Mouse (Mus musculus): ENCODE measurements around the gene Slc22a23. TPM values are rescaled to one million over a fixed set of nuclear protein-coding genes. Genes with fewer than 3 reads are reported as not detected.

The Slc22a23 gene
- total RNA-seq, 2 experiments from 2014 or later, result 66.2 to 70.6 TPM

DNA sequence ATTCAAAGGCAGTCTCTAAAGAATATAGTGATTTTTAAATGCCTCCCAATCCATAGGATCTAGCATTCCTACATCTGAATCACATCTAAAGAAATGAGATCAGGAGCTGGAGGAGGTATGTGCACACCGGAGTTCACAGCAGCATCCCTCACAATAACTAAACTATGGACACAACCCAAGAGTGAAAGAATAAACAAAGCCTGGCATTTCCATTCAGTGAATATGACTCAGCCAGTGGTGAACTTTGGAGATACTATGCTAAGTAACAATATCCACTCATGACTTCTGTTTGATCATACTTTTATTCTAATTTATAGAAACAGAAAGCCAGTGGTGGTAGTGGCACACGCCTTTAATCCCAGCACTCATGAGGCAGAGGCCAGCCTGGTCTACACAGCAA is 67.4 kb downstream of the Slc22a23 start:
- no peak for DNase-seq (ENCODE audit: low spot score in 2 of 2)
- intact Hi-C loops (cut with DNase I), result no loop called here

DNA sequence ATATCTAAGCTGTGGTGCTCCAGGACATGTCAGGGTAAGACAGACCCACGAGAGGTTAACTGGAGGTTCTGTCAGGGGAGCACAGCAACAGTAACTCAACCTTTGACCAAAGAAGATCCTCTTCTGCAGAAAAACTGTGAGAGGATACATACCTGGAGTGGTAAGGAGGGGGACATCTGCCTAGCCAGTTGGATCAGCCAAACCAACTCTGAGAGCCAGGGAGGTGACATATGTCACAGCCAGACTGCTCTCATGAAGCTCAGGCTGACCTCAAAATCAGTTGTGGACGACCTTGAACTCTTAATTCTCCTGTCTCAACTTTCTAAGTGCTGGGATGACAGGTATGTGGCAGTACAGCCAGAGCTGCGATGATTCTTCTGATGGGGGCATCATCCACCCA is 68.0 kb downstream of the Slc22a23 start:
- no peak for DNase-seq (ENCODE audit: low spot score in 2 of 2)
- intact Hi-C loops (cut with DNase I), result no loop called here

DNA sequence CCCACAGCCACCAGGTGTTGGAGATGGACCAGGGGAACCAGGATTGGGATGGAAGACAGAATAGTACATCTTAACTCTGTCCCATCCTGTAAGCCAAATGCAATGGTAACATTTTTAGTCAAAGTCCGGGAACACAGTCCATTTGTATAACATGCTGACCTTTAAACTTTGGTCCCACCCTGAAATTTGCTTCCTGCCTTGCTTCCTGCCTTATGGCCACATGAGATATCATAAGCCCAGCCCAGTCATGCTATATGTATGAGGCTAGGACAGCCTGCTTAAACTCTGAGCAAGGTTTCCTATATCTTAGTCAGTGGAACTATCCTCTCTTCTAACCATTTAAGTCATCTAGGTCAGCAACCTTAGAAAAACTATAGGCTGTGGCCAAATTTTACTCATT is 70.1 kb downstream of the Slc22a23 start:
- no peak for DNase-seq (ENCODE audit: low spot score in 2 of 2)
- intact Hi-C loops (cut with DNase I), result no loop called here

DNA sequence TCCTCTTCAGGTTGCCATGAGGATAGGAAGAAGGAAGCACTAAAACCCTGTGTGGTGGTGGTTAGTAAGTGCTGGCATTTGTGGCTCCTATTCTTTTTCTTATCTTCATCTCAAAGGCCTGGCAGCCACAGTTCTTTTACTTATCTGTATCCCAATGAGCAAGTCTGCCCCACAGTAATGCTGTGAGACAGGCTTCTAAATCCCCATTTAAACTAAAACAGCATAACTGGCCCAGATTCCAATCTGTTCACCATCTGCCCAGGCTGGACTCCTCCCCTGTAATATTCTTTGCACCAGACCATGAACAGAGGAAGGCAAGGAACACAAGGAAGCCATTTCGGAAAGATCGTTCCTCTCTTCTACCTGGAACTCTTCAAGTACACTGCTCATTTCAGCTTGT is 70.6 kb downstream of the Slc22a23 start:
- intact Hi-C loops (cut with DNase I), result no loop called here
- peak in 1 of 2 experiments; percentile 50 for DNase-seq (ENCODE audit: low spot score in 2 of 2)

DNA sequence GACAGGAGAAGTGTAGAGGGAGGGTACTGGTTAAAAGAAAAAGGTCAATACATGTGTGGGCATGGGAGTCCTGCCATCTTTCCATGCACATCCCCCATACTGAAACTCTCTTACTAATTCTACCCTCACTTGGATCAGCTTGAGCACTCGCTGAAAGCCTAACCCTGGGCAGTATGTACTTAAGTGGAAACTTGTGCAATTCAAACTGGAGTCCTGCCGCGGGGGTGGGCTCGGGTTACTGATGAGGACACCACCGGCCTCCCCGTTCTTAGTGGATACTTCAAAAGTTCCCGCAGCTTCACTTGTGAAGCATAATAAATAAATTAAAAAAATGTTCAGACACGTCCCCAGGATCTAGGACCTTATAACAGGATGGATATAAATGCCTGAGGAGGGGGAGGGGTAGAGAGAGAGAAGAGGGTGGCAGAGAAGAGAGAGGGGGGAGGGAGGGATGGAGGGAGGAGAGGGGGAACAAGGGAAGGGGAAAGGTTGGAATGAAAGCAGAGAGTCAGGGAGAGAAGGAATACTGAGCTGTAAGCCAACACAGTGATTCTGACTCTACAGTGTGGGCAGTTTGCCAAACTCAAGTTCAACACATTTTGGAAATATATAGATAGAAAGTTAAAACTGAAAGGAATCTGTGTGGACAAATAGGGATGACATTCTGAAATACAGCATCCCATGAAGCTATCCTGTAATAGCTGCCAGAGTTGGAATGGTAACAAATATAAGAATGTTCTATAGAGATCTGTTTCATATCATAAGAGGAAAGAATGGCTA is 72.5 kb downstream of the Slc22a23 start:
- DNase-seq (ENCODE audit: low spot score in 2 of 2), result peak in 1 of 2 experiments; percentile 49
- intact Hi-C loops (cut with DNase I), result no loop called here

DNA sequence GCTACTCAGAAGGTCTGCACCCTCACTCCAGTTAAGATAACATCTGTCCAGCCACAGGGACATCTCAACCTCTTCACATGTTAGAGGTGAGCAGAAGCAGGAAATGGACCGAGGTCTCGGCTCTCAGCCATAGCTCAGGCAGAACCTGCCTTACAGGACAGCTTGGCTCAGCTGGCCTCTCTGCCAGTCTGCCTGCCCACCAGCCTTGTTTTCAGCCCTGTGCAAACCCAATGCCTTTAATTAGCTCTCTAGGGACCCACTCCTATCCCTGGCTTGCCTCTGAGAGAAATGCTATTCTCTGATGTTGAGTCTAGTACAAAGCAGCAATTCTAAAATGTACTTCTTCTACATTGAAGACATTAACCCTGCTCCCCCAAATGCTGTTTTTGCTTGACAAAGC is 73.3 kb downstream of the Slc22a23 start:
- intact Hi-C loops (cut with DNase I), result no loop called here
- DNase-seq (ENCODE audit: low spot score in 2 of 2), result no peak

DNA sequence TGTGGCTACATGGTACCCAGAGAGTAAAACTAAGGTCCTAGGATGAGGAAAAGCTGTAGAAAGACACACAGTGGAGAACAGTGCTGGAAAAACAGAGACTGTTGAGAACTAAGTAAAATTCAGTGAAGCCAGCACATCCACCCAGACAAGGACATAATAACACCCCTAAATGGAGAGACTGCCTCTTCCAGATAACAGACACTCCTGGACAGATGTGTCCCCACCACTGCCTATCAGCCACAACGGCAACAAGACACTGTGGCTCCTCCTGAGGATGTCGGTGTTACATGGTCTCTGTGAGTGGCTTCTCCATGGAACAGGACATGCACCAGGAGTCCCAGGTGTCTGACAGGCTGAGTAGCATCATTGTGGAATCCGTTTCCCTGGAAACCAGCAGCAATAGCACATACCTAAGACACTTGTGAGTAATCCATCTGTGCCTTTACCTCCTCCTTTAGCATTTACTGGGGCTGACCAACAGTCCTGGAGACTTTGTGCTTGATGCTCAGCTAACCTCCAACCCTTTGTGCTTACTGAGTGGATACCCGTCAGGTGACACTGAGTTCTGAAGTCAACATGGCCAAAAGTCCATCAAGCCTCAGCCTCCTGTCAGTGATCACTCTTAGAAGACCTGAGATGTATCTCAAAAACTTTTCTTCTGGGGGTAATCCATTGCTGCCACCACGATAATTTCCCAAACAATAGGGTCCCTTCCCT is 73.9 kb downstream of the Slc22a23 start:
- intact Hi-C loops (cut with DNase I), result no loop called here
- DNase-seq (ENCODE audit: low spot score in 2 of 2), result no peak

DNA sequence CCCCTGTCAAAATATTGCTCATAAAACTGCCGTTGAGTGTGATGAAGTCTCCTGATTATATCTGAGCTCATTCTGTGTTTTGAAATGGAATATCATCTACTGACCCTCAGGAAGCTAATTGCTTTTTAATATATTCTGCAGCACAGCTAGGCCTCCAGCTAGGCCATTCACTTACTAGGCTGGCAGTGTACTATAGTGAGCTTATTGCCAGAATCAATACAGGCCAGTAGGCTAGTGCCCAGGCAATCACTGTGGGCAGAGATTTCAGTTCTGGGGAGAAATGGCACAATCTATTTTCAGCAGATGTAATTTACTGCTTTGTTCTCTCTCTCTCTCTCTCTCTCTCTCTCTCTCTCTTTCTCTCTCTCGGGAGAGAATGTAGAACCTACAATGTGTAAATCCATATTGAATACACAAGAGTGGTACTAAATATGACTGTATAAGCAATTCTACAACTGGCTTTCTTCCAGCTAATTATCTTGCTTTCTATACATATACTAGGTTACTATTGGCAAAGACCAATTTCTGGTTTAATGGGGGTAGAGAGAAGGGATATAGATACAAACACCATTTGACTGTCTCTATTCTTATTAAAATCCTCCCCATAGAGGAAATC is 75.5 kb downstream of the Slc22a23 start:
- no peak for DNase-seq (ENCODE audit: low spot score in 2 of 2)
- intact Hi-C loops (cut with DNase I), result no loop called here

DNA sequence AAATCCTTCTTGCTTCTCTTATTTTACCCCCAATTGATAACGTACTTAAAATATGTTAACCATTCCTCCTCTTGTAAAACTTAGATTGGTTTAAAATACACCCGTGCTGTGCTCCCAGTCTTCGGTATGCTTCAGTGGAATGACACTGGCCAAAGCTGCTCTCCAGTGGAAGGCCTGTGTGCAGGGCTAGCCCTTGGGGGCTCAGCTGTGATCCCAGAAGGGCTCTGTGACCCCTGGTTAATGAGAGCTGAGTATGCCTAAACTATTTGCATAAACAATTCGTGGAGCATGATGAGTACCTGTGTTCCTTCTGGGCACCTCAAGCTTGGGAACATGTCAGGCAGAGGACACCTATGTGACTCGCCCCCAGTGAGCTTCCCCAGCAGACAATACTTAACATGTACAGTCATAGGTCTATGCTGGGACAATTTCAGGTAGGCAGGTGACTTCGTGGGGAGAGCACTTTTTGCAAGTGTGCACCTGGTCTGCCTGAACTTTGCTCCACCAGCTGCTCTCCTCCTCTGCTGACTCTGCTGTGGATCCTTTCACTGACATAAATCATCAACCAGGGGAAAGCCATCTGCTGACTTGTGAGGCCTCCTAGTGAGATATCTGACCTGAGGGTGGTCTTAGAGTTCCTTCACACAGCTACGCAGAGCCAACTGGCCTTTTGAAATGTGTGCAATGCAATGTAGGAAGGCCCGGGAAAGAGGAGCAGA is 77.9 kb downstream of the Slc22a23 start:
- intact Hi-C loops (cut with DNase I), result no loop called here
- no peak for DNase-seq (ENCODE audit: low spot score in 2 of 2)

DNA sequence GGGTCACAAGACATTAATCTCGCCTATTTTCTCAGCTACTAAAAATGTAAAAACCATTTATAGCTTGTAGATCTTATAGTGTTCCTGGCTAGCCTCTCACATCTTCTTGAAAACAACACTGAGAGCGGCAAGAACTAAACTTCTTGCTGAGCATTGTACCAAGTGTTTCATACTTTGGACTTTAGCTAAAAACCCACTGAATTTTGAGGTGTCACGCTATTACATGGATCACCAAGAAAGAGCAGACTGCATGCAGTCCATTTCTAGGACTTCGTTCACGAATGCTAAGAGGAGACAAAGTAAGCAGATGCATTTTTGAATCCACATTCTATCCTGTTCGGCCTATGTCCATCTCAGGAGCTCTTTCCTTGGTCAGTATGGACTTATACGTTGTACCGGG is 78.9 kb downstream of the Slc22a23 start:
- DNase-seq (ENCODE audit: low spot score in 2 of 2), result no peak
- intact Hi-C loops (cut with DNase I), result no loop called here

DNA sequence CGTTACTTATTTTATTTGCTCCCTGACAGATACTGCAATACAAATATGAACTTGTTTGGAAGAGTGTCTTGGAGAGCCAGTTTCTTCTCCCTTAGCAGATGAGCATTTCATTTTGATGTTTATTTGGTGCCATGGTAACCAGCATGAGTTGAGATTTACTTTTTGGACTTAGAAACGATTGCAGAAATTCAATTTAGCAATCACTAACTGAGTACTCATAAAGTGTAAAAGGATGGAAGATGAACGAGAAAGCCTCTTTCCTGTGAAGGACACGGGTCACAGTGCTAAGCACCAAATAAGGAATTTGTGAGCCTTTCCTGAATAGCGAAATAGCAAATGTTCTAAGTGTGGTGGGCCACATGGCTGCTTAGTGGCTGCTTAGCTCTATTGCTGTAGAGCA is 79.4 kb downstream of the Slc22a23 start:
- intact Hi-C loops (cut with DNase I), result no loop called here
- no peak for DNase-seq (ENCODE audit: low spot score in 2 of 2)

DNA sequence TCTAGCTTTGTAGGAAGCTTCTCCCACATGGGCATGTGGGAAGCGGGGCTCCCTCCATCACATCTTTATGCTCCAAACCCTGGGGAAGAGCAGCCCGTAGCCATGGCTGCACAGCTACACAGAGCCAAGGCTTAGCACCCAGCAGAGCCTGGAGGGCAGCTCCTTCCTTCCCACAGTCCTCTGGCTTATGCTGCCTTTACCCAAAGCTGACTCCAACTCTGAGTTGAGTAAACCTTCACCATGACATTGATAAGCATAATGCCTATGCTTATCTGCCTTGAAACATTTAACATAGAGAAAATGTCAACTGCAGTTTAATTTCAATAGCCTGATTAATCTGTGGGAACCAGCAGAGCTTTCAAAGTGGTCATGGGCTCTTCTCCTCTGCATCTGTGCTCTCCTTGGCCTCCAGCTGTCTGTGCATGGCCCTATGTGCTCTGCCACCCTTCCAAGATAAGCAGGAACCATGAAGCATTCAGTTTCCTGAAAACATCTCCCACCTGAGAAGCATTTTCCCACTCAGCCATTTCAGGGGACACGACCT is 79.9 kb downstream of the Slc22a23 start:
- intact Hi-C loops (cut with DNase I), result no loop called here
- DNase-seq (ENCODE audit: low spot score in 2 of 2), result no peak

DNA sequence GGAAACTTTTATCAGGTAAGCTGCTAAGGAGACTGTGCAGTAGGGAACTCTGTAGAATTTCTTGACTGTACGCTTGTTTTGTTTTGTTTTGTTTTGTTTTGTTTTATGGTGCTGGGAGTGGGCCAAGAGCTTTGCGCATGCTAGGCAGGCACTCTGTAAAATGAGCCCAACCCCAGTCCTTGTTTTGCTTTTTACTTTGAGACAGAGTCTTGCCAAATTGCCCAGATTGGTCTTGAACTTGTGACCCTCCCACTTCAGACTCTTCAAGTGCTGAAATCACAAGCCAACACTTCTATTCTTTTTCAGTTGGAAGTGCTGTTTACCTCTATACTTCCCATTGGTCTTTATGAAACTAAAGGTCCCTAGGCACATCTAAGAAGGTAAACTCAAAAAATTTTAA is 80.5 kb downstream of the Slc22a23 start:
- no peak for DNase-seq (ENCODE audit: low spot score in 2 of 2)
- intact Hi-C loops (cut with DNase I), result no loop called here

DNA sequence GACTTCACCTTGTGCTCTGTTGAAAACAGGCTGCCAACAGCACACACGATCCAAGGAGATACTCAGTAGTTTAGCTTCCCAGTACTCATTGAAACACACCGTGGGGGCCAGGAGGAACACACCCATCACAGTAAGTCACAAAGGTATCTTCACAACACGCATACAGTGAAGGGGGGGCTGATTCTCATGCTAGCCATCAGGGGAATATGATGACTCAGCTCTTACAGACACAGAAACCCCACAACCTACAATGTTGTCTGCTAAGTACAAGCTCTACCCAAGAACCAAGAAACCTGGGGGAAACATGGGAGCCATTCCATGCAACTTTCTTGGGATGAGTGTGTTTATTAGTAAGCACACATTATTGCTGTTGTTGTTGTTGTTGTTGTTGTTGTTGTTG is 86.2 kb downstream of the Slc22a23 start:
- intact Hi-C loops (cut with DNase I), result no loop called here
- DNase-seq (ENCODE audit: low spot score in 2 of 2), result no peak

DNA sequence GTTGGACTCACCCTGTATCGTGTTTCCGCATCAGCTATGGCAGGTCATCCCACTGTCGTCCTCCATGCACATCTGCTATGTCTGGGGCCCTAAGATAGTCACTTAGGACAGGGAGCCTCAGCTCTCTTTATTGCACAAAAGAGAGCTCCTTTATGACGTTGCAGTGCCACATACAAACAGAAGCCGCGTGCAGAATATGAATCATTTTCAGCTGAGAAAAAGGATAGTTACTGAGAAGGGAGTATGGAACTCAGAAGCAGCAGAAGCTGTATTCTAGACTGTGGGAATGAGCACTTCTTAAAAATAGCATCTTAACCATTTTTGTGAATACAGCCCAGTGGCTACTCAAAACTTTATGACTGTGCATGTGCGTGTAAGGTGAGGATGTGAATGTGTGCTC is 87.8 kb downstream of the Slc22a23 start:
- intact Hi-C loops (cut with DNase I), result no loop called here
- DNase-seq (ENCODE audit: low spot score in 2 of 2), result no peak

DNA sequence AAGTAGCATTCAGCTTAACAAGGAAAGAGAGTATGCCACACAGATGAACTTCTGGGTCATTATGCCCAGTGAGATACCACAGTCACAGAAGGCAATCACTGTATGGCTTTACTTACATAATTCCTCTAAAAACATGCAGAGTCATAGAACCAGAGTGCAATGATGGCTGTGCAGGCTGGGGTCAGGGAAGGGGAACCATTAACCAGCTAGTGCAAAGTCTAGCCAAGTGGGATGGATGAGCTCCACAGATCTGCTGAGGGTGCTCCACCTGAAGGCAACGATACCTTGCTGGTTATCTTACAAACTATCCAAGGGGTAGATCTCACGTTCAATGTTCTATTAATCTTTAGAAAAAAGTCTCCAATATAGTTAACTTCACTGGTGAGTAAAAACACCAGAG is 88.3 kb downstream of the Slc22a23 start:
- no peak for DNase-seq (ENCODE audit: low spot score in 2 of 2)
- intact Hi-C loops (cut with DNase I), result no loop called here

DNA sequence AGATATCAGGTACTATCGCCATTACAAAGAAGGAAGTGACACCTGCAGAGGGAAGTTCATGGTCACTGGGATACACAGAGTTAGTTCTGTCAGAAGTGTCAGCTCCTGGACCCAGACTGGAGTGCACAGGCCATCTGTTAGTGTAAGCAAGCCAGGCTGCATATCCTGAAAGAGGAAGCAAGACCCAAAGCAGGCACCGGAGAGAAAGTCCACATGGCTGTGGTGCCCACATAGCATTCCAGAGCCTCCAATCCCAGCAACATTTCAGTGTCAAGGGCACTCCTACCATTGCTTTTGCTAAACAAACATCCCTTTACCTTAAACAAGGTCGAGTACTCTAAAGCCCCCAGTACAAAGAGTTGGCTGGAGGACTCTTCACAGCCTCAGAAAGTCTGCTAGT is 89.7 kb downstream of the Slc22a23 start:
- intact Hi-C loops (cut with DNase I), result no loop called here
- no peak for DNase-seq (ENCODE audit: low spot score in 2 of 2)

DNA sequence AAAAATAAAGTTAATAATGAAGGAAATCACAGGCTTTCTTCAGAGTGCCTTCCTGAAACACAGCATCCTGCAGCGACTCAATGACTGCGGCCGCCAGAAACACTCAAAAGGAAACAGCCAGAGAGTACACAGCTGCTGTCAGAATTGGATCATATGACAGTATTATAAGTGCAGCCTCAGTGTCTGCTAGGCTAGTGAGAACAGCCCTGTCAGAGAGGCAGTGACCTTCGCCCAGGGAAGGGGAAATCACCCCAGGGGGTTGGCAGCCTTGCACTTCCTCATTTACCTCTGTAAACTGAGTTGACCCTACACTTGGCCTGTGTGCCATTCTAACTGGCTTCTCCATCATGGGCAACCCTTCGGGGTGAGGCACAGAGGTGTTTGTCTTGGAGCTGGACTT is 90.3 kb downstream of the Slc22a23 start:
- peak in 1 of 2 experiments; percentile 50 for DNase-seq (ENCODE audit: low spot score in 2 of 2)
- intact Hi-C loops (cut with DNase I), result no loop called here

DNA sequence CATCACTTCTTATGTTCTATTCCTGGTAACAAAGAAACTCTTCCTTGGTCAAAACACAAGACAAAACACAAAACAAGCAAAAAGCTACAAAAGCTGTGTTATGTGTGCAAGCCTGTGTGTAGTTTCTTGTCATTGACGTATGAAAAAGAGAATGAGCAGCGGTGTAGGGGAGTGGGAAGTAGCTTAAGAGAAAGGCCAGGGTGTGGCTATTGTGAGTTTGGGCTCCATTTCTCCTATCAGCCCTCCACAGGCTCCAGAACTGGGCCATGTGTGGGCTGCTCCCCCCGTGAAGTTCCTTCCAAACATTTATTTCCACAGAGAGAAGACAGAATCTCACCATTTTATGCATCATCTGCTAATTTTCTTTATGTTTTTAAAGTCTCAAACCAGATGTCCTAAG is 91.2 kb downstream of the Slc22a23 start:
- intact Hi-C loops (cut with DNase I), result no loop called here
- DNase-seq (ENCODE audit: low spot score in 2 of 2), result no peak

Data from left cerebral cortex, postnatal 14 days (tissue).